Mouse (Mus musculus) cerebellum, adult 9-10 months (tissue): ENCODE data around the gene Anapc11.
A peak's percentile ranks its signal among the peaks of the same experiment; 100 is the strongest.
"Not testable (repeated sequence)": the region's sequence is repeated elsewhere in the genome, so short reads cannot be mapped to it uniquely, and the experiment has no call there.

ENCODE experiments used
- DNase-seq: peaks from one replicate; pipeline ENCODE4 v3.0.0; 2022

The Anapc11 gene

DNA sequence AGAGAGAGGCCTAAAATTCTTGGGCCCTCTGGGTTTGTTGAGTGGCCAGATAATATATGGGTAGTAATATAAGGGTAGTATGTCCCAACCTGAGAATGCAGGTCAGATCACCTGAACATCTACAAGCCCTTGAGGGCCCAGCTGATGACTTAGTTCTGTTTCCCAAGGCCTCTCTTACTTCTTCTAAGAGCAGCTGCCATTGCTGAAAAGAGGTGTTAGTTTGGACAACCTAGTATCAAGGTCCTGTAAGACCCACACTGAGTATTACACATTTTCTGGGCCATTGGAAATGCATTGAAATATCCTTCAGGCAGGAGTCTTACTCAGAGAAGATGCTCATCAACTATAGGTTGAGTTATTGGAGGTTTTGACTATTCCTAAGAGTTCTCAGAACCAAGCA, 22.3 kb upstream of the Anapc11 start:
- peak; percentile 27 for DNase-seq

DNA sequence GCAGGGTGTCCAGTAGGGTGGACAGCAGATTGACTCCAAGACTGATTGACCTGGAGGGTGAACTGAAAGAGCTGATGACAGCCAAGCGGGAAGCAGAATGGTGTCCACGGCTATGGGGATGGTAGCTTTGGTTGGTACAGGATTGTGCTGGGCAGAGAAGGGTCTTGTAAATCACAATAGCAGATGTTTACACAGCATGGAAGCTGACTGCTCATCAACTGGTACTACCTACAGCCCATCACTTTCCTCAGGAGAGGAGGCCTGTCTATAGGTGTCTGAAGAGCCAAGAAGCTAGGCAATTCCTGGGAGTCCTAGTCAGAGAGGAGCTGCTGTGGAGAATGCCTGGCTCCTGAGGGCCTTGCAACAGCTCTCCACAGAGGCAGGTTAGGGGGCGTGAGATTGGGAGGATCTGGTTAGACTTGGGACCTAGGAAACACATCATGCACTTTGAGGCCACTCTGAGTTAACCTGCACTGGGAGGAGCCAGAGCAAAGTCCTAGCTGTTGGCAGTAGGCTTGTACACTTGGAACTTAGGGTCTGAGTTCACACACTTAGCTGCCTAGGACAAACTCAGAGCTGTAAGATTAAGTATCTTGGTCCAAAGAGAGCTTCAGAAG, 21.7 kb upstream of the Anapc11 start:
- peak; percentile 30 for DNase-seq

DNA sequence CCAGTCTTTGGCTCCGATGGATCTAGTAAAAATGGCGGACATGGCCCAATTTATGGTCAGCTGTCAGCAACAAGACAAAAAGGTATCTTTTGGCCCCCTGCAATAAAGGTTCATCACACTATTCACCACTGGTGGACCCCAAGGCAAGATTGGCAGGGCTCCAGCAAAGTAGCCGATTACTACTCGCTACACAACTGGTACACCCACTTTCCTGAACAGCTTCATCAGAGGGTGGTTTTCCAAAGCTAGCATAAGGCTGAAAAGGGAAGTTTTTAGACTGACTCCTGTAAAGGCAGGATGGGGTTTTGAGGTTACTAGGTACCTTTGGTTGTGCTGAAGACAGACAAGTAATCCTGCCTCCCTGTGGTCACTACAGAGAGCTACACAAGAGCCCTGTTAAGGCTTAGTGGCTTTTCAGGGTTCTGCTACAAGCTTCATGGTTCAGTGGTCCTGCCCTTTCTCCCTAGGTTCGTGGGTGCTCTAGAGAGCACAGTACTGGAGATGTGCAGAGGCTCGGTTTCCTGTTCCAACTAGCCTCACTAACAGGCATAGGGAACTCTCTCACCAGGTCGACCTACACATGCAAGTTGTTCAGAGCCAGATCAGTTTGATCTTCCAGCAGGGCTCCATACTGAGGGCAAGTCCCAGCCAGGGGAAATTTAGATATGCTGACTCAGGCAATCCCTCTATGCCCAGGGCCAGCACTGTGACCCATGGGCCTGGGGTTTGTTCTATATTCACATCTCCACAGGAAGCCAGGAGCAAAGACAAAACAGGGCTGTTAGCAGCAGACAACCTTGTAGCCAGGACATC, 20.8 kb upstream of the Anapc11 start:
- DNase-seq = peak; percentile 63

- peak; percentile 52 for DNase-seq
Measured at GRCm38 (mm10) chr11:120578024-120578693, 20.1 kb upstream of the Anapc11 start.

- DNase-seq = peak; percentile 55
Measured at GRCm38 (mm10) chr11:120578694-120579243, 19.5 kb upstream of the Anapc11 start.

- peak; percentile 79 for DNase-seq
Measured at GRCm38 (mm10) chr11:120579316-120580107, 18.7 kb upstream of the Anapc11 start.

- peak; percentile 56 for DNase-seq
Measured at GRCm38 (mm10) chr11:120580190-120580589, 18.0 kb upstream of the Anapc11 start.

DNA sequence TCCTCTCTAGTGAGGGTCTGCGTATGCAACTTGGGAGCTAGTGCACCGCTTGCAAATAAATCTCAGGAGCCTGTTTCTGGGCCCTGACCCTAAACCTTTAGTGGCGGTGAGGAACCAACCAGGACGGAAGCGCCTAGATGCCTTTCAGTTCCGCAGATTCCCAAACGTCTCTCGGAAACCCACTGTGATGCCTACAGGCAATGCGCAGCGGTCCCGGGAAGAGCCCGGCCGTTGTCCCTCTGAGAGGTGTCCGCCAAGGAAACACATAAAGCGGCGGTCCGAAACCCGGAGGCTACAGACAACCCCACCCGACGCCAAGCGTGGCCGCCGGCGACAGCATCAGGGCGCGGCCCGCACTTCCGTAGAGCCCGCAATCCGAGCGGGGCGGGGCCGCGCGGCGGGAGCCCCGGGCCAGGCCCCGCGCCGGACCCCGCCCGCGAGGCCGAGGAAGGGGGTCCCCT, 17.3 kb upstream of the Anapc11 start:
- peak; percentile 54 for DNase-seq

DNA sequence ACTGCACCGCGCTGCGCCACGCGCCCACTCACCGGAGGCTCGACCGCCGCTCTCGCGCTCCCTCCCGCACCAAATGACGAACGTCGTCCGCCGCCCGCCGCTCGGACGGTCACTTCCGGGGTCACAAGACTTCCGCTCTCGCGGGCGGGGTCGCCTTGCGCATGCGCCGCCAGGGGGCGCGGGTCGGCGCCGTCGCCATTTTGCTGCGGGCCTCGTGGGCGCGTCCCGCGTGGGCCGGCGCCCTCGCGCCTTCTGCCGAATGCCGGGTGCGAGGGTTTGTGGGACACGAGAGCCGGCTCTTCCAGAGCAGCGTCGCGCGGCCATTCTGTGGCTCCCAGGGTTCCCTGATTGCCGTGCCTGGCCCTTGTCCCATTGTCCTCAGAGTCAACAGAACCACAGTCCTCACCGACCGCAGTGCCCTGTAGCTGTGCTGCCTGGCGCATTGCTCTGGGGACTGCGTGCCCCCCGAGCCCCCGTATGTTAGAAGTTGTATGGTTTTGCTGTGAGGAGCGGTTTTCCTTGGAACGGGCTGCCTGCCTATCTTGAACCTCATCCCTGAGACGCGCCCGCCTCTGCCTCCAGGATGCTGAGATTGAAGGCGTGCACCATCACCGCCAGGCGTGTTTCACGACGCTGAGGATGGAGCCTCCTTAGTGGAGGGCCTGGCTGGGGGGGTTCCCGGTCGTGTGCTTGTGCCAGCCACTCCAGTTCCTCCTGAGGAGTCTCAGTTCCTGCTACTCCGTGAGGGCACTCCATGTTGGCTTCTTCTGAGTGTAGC, 16.5 kb upstream of the Anapc11 start, which contains the start of gene Arhgdia:
Arhgdia (minus strand) TSS at position 135 of the 778 bp plus-strand sequence.
- peak; percentile 86 for DNase-seq

- peak; percentile 71 for DNase-seq
Measured at GRCm38 (mm10) chr11:120582268-120582981, 15.8 kb upstream of the Anapc11 start.

- not testable (repeated sequence) for DNase-seq
Measured at GRCm38 (mm10) chr11:120582982-120583293, 15.3 kb upstream of the Anapc11 start.

- DNase-seq = no peak
Measured at GRCm38 (mm10) chr11:120583937-120584336, 14.3 kb upstream of the Anapc11 start.

GRCm38 (mm10) chr11:120588531-120588930, 9.7 kb upstream of the Anapc11 start:
- no peak for DNase-seq

DNA sequence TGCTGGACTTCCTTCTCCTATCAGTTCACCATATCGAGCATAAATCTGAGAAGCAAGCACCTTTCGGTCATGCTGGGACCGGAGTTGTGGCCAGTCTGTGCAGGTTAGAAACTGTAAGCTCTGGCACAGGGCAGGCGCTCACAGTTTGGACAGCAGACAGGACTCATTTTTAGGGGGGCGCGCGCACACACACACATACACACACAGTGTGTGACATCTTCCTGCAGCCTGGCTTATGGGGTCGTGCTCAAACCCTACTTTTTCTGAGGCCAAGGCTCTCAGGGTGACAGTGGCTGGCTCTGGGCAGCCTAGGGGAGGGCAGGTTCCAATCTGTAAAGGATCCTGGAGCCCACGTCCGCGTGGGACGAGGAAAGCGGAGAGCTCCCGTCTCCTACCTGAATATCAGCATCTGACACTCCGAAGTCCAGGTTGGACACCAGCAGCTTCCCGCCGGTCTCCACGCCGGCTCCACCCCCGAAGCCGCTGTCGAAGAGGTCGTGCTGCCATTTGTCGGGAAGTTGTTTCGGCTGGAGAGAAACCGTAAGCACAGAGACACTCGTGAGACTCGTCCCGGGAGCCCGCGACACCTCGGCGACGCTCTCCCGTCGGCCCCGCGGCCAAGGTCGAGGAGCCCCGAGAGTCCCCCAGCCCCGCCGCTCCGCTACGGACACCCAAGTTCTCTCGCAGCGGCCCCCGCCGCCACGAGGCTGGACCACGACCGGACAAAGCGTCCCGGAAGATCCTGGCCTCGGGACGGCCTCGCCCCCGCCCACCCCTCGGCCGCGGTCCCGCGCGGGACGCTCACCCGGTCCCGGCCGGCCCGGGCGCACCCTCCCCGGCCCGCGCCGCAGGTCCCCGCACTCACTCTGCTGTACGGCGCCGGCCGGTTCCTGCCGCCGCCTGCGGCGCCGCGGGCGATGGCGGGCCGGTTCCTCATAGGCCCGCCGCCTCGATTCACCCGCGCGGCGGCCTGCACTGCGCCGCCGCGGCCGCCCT, 683 bp upstream of the Anapc11 start:
- DNase-seq = no peak

DNA sequence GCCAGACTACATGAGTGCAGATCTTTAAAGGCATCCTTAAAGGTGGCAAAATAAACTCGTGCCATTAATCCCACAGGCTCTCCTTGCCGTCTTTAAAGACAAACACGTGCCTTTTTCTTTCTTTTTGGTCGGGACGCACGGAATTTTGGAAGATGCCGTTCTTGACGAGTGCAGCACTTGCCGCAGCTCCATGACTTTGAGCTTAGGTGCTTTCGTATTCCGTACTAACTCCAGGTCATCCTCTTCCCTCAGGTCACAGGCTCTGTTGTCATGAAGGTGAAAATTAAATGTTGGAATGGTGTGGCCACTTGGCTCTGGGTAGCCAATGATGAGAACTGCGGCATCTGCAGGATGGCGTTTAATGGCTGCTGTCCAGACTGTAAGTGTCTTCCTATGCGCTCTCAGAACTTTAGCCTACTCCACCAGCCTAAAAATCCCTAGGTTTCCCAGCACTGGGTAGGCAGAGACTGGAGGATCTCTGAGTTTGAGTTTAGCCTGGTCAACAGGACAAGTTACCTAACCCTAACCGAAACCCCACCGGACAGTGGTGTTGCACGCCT, 849 bp downstream of the Anapc11 start:
- DNase-seq = peak; percentile 48

GRCm38 (mm10) chr11:120600716-120601115, 2.5 kb downstream of the Anapc11 start:
- no peak for DNase-seq

GRCm38 (mm10) chr11:120603545-120603944, 5.3 kb downstream of the Anapc11 start:
- no peak for DNase-seq

DNA sequence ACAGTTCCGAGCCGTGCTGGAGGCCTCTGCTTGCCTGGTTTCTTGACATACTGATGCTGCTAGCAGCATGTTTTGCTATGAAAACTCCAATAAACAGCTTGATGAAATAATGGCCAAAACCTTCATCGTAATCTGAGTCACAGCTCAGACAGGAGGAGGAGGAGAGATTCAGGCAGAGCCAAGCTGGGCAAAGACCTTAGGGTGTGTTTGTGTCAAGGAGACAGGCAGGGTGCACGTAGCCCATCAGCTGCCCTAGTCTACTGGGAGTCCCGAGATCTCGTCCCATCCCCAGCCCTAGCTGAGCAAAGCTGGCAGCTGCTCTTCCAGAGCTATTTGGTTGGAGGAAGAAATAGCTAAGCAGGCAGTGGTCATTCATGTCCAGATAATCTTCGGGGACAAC, 7.4 kb downstream of the Anapc11 start:
- no peak for DNase-seq

DNA sequence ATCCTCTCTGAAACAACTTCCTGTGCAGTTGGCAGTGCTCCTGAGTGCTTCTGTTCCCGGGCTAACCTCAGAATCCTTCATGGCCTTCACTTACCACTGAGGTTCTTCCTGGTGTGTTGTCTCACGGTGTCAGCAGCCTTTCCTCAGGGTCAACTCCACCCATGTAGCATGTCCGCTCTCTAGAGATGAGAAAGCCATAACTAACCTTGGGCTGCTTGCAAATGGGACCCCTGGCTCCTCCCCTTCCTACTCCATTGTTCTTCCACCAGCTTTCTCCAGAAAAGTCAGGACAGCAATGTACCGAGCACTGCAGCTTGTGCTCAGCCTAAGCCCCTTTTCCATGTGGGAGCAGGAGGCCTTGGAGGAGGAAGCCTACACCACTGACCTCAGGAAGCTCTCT, 8.5 kb downstream of the Anapc11 start:
- DNase-seq = no peak
